26 mouse cellular contexts compared by ENCODE assay signal in the genomic region with DNA sequence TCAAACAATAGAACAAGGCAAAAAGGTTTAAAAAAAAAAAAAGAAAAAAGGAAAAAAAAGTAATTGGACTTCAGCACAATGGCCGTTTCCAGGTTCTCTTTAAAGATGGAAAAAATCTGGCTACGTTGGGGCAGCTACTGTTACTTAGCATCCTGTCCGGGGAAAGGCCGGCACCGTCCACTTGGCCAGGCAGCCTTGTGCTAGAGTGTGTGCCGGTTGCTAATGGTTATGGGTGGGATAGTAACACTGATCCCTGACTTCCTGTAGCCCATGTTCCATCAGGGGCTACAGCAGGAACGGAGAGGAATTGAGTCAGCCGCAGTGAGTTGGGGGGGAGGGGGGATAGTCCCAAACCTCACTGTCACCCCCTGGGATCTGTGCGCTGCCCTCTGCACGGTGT.
DNase-seq lines count a peak whose midpoint lies in the region; ATAC-seq and TF ChIP-seq lines count a peak whose summit lies in the region.
"Had no signal": no experiment of that assay in that cellular context is flagged by ENCODE, and none has a peak within 500 bp of the region (broad histone marks: within the 10 kb centered on the region; RNA-seq: fewer than 3 reads in every experiment).

No protein-coding gene starts in this region.

- no peaks in the 10 kb centered on the region for H3K79me2 ChIP-seq in heart, adult 2 months (replicated peaks; ENCODE audit: control insufficient read depth, insufficient read depth, low read length)

- intact Hi-C loops in heart, adult 2 months (cut with DNase I): no loop called here
- intact Hi-C loops in left cerebral cortex, postnatal 10 days (cut with DNase I): no loop called here

- H3K27me3 ChIP-seq in heart, adult 2 months (ENCODE audit: control insufficient read depth, insufficient read depth, low read length): no peaks in the 10 kb centered on the region
- H3K27me3 ChIP-seq in heart, embryonic 11.5 days (ENCODE audit: control insufficient read depth, insufficient read depth, low read length): 0 out of 2 replicates have a peak, but pooled peaks cover 2% of the 10 kb centered on the region
- H3K27me3 ChIP-seq in kidney, adult 2 months (replicated peaks; ENCODE audit: control insufficient read depth, insufficient read depth, low read length): no peaks in the 10 kb centered on the region
- no peaks in the 10 kb centered on the region for H3K27me3 ChIP-seq in kidney, embryonic 15.5 days
- H3K27me3 ChIP-seq: forebrain, embryonic 12.5 days; hindbrain, embryonic 15.5 days; limb, embryonic 13.5 days; liver, embryonic 12.5 days had no signal

- TF ChIP-seq CTCF in heart, adult 2 months (IDR thresholded peaks at IDR 0.05): no peak
- no peak for TF ChIP-seq CTCF in kidney, adult 2 months (conservative IDR thresholded peaks at IDR 0.05; ENCODE audit: insufficient read depth, insufficient read length, low read depth, low read length)

- no peaks in the 10 kb centered on the region for H3K9me3 ChIP-seq in heart, embryonic 11.5 days (replicated peaks; ENCODE audit: control insufficient read depth, low read length)
- no peaks in the 10 kb centered on the region for H3K9me3 ChIP-seq in kidney, embryonic 15.5 days (replicated peaks)
- H3K9me3 ChIP-seq: forebrain, embryonic 12.5 days; hindbrain, embryonic 10.5 days; hindbrain, embryonic 15.5 days; limb, embryonic 13.5 days; liver, embryonic 12.5 days had no signal

- no peak for DNase-seq in heart, adult 2 months
- DNase-seq in kidney, adult 2 months: peak; percentile 21
- DNase-seq in kidney, postnatal 14 days: peak; percentile 30
- DNase-seq in kidney, postnatal 25 days: no peak
- DNase-seq in left cerebral cortex, postnatal 10 days (ENCODE audit: extremely low spot score in 1 of 2, low spot score in 2 of 2): no peak
- DNase-seq: adrenal gland, postnatal 14 days; cerebellum, adult 11 months; cerebellum, adult 9-10 months; embryo, embryonic 11 days; forebrain, postnatal 0 days; gastrocnemius, postnatal 10 days; liver, postnatal 0 days; lung, postnatal 36 days; right cerebral cortex, postnatal 25 days; spleen, adult 18-20 months; thymus, postnatal 14 days had no signal

- 55% methylated on average over 10 of the region's 10 CpGs for WGBS in heart, adult 2 months
- 82% methylated on average over 10 of the region's 10 CpGs for WGBS in heart, embryonic 11.5 days (ENCODE audit: insufficient replicate concordance)
- WGBS in kidney, adult 2 months: 63% methylated on average over 10 of the region's 10 CpGs
- 51% methylated on average over 10 of the region's 10 CpGs for WGBS in kidney, embryonic 15.5 days

- H3K9ac ChIP-seq in heart, adult 2 months (ENCODE audit: low read depth, low read length): no peak overlapping the region
- no peak overlapping the region for H3K9ac ChIP-seq in heart, embryonic 11.5 days (ENCODE audit: low read depth, low read length)
- H3K9ac ChIP-seq in kidney, embryonic 15.5 days: no peak overlapping the region
- H3K9ac ChIP-seq: forebrain, embryonic 12.5 days; forebrain, postnatal 0 days; hindbrain, embryonic 15.5 days; limb, embryonic 13.5 days; liver, embryonic 12.5 days; liver, postnatal 0 days had no signal

- H3K36me3 ChIP-seq in heart, adult 2 months (ENCODE audit: control insufficient read depth, insufficient read depth, low read length): no peaks in the 10 kb centered on the region
- no peaks in the 10 kb centered on the region for H3K36me3 ChIP-seq in heart, embryonic 11.5 days (ENCODE audit: control insufficient read depth, insufficient read depth, low read length)
- H3K36me3 ChIP-seq in kidney, adult 2 months (ENCODE audit: control insufficient read depth, insufficient read depth, low read length): no peaks in the 10 kb centered on the region; the same call in 1 of the 2 replicates
- peaks cover 17% of the 10 kb centered on the region for H3K36me3 ChIP-seq in kidney, embryonic 15.5 days

- H3K4me1 ChIP-seq in heart, adult 2 months (ENCODE audit: control insufficient read depth, insufficient read depth, low read length): peaks cover 5% of the 10 kb centered on the region
- peaks cover 12% of the 10 kb centered on the region for H3K4me1 ChIP-seq in heart, embryonic 11.5 days (ENCODE audit: control insufficient read depth, insufficient read depth, low read length)
- peaks cover 2% of the 10 kb centered on the region; the same call in 1 of the 2 replicates for H3K4me1 ChIP-seq in kidney, adult 2 months (ENCODE audit: control insufficient read depth, insufficient read depth, low read length)
- peaks cover 56% of the 10 kb centered on the region for H3K4me1 ChIP-seq in kidney, embryonic 15.5 days

- H3K4me3 ChIP-seq in heart, adult 2 months: no peak overlapping the region
- no peak overlapping the region for H3K4me3 ChIP-seq in heart, embryonic 11.5 days (ENCODE audit: low read depth, low read length)
- H3K4me3 ChIP-seq in kidney, adult 2 months (ENCODE audit: insufficient read depth, low read depth, low read length): peak overlapping the region; percentile 13; the same call in 1 of the 2 replicates
- H3K4me3 ChIP-seq in kidney, embryonic 15.5 days (replicated peaks): no peak overlapping the region
- H3K4me3 ChIP-seq: forebrain, embryonic 12.5 days; hindbrain, embryonic 10.5 days; hindbrain, embryonic 15.5 days; limb, embryonic 13.5 days; liver, embryonic 12.5 days had no signal

- no peak overlapping the region for H3K4me2 ChIP-seq in heart, embryonic 11.5 days
- no peak overlapping the region for H3K4me2 ChIP-seq in kidney, embryonic 15.5 days
- H3K4me2 ChIP-seq: forebrain, embryonic 12.5 days; hindbrain, embryonic 15.5 days; limb, embryonic 13.5 days; liver, embryonic 12.5 days; midbrain, embryonic 11.5 days had no signal

- no peak for TF ChIP-seq POLR2A in heart, adult 2 months (IDR thresholded peaks at IDR 0.05; ENCODE audit: insufficient read depth, low read depth, low read length)
- TF ChIP-seq POLR2A in kidney, adult 2 months (IDR thresholded peaks at IDR 0.05; ENCODE audit: low read depth, low read length): no peak

- TF ChIP-seq EP300 in heart, adult 2 months (IDR thresholded peaks at IDR 0.05; ENCODE audit: insufficient read depth, low read depth, low read length): no peak

- H3K27ac ChIP-seq in heart, adult 2 months: peak overlapping the region; percentile 43
- no peak overlapping the region for H3K27ac ChIP-seq in heart, embryonic 11.5 days (ENCODE audit: low read depth, low read length)
- H3K27ac ChIP-seq in kidney, adult 2 months (ENCODE audit: insufficient read depth, low read depth, low read length): no peak overlapping the region
- no peak overlapping the region for H3K27ac ChIP-seq in kidney, embryonic 15.5 days
- H3K27ac ChIP-seq: hindbrain, embryonic 10.5 days; hindbrain, embryonic 15.5 days; limb, embryonic 13.5 days; liver, embryonic 12.5 days had no signal

- ATAC-seq in heart, embryonic 11.5 days (replicated peaks; ENCODE audit: insufficient number of reproducible peaks, low FRiP score, low TSS enrichment): no peak
- no peak for ATAC-seq in kidney, embryonic 15.5 days (replicated peaks; ENCODE audit: low FRiP score)
- ATAC-seq: CD4-positive, CD25-positive, alpha-beta regulatory T cell, adult 4 months; forebrain, postnatal 0 days; liver, embryonic 12.5 days; liver, postnatal 0 days; midbrain, embryonic 16.5 days had no signal

Comparison
In these comparisons a context has a peak if more than half of its experiments do, and no peak if none do; other contexts are left out.
1. DNase-seq: peak in kidney, adult 2 months (single experiment) and kidney, postnatal 14 days (single experiment); none in heart, adult 2 months (0 of 2), kidney, postnatal 25 days (0 of 2) and left cerebral cortex, postnatal 10 days (0 of 2).